Mouse (Mus musculus) regulatory T cell (primary cell): ENCODE measurements at regions not wholly inside any gene's neighbourhood (a gene's known extent, or its start where the extent isn't known, plus 50 kb on each side); places are given as distances from the start of the nearest gene placed in this dataset.

Experiments used
- in situ Hi-C: fragments of 300-600 bp; cut with MboI, MseI; formaldehyde crosslinking; loops from one replicate; pipeline ENCODE4 v1.15.1; 2025; ENCODE audit warnings: high pct_unique_total_duplicates

- in situ Hi-C loops = no loop called here
These were observed 221.7 kb upstream of the Pde3a start for GRCm38 (mm10) chr6:141027353-141027752.

DNA sequence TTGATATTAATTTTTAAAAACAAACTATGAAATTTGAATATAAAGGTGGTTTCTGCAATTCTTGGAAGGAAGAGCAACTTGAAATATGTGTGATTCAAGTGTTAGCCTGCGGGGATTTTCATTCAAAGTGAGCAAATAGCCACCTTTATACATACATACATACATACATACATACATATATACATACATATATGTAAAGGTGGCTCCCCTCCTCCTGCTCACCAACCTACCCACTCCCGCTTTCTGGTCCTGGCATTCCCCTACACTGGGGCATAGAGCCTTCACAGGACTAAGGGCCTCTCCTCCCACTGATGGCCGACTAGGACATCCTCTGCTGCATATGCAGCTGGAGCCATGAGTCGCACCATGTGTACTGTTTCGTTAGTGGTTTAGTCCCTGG is 221.3 kb upstream of the Pde3a start:
- in situ Hi-C loops = no loop called here

- in situ Hi-C loops = no loop called here
These were observed 214.2 kb upstream of the Pde3a start for GRCm38 (mm10) chr6:141034824-141035223.

- in situ Hi-C loops = no loop called here
These were observed 207.7 kb upstream of the Pde3a start for GRCm38 (mm10) chr6:141041358-141041757.

DNA sequence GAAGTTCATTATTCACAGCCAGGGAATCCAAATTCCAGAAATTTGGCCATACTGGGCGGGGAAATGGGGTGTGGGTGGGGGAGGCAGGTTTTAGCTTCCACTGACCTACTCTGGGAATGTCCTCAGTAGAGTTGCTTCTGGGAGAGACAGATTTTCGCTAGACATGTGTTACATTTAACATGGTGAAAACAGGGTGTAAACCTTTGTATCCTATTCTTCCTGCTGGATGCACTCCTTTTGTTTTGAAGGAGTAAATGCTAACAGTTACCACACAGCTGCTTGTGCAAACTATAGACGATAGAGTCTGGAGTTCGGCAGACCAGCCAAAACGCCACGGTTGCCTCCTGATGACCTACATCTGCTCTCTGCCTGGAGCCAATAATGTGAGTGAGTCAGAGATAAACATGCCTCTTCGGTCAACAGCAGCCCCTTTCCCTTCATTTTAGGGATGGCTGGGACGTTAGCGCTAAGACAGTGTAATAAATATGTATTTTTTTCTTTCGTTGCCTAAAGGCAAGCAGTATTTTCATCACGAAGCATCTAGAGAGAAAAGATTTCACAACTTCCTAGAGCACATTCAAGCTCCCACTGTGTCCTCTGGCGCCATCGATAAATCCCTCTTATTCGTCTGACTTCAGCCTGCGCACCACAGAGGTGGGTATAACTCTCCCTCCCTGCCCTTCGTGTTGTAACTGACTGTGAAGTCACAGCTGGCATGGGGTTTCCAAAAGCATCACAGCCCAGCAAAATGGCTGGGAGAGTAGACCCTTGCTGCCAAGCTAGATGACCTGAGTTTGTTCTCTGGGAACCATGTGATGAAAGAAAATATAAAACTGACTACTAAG is 207.1 kb upstream of the Pde3a start:
- in situ Hi-C loops = no loop called here

- in situ Hi-C loops = no loop called here
These were observed 200.8 kb upstream of the Pde3a start for GRCm38 (mm10) chr6:141048271-141048670.

DNA sequence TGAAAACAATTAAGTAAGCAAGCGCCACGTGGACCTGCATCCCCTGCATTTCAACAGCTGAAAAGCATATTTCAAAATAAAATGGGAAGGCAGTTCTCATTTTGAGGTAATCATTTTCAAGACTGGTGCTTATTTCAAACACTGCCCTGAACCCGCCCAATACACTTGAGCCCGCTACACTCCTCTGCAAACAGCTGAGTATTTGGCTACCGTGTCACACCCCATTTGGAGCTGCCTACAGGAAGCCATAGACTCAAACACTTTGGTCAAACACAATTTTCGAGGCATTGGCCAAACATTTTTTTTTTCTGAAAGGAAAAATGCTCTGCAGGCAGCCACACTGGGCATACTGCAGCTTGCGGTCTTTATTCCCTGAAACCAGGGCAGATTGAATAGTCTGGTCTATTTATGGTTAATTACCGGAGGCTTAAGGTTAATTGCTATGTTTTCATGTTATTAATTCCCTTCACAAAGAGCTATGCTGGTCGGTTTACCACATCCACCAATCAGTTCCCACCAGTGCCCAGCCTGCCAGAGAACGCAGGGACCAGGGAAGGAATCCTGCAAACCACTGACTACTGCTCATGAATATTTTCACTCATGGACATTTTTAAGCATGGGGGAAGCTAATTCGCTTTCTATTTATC is 198.9 kb upstream of the Pde3a start:
- in situ Hi-C loops = no loop called here

- in situ Hi-C loops = no loop called here
These were observed 195.0 kb upstream of the Pde3a start for GRCm38 (mm10) chr6:141054026-141054425.

DNA sequence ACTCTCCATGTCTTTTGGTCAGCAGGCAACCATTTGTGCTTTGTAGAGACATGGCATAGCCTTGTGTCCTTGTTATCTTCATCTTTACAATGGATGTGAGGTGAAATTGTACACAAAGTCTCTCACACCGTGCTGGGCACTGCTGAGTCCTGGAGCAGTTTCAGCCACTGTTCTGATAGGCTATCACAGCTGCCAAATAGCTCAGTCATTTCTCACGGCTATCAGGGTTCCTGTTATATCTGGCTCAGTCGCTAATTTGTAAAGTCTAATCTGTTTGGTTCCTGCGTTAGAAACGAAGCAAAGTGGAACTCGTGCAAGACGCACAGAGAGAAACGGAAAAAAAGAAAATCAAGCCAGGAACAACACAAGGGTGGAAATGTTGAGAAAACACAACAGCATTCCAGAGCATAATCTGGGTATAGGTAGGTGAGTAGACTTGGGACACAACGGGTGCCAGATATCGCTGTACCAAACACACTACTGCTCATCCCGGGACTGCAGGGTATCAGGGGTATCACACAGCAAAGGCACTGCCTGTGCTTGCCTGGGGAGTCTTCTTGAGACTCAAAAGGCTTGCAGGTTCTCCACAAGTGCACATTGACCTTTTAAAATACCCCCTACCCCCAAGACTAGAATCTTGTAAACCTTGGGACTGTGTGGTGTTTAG is 189.7 kb upstream of the Pde3a start:
- in situ Hi-C loops = no loop called here

GRCm38 (mm10) chr6:141065724-141066123 is 183.3 kb upstream of the Pde3a start:
- in situ Hi-C loops = no loop called here

GRCm38 (mm10) chr6:141068861-141069467 is 180.1 kb upstream of the Pde3a start:
- in situ Hi-C loops = no loop called here

GRCm38 (mm10) chr6:141069896-141070295 is 179.2 kb upstream of the Pde3a start:
- in situ Hi-C loops = no loop called here

DNA sequence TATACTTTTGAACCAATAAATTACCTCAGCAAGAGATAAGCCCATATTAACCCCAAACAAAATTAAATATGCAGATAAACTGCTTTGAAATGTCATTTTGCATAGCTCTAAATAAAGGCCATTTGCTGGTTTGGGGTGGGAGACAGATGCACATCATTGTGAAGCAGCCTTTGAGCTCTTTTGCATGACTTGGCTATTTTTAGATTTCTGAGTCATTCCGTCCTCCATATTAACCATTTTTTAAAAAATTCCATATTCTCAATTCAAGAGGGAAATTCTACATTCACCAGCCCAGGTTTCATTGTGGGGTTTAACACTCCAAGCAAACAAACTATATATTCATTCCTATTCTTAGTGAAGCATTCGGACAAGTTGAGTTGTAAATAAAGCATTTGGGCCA is 177.6 kb upstream of the Pde3a start:
- in situ Hi-C loops = no loop called here

- in situ Hi-C loops = no loop called here
These were observed 157.8 kb upstream of the Pde3a start for GRCm38 (mm10) chr6:141091076-141091780.

DNA sequence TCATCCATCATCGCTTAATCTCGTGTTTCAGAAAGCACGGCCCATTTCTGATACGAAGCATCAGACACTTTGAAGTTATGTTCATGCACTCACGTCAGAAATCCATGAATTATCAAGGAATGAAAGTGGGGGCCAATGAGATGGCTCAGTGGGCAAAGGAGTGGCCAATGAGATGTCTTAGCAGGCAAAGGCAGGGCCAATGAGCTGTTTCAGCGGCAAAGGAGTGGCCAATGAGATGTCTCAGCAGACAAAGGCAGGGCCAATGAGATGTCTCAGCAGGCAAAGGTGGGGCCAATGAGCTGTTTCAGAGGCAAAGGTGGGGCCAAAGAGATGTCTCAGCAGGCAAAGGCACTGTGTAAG is 157.3 kb upstream of the Pde3a start:
- in situ Hi-C loops = no loop called here

- in situ Hi-C loops = no loop called here
These were observed 151.5 kb upstream of the Pde3a start for GRCm38 (mm10) chr6:141097338-141098122.

- in situ Hi-C loops = no loop called here
These were observed 130.8 kb upstream of the Pde3a start for GRCm38 (mm10) chr6:141118287-141118686.

GRCm38 (mm10) chr6:141126614-141127396 is 122.3 kb upstream of the Pde3a start:
- in situ Hi-C loops = no loop called here

GRCm38 (mm10) chr6:141129596-141129995 is 119.5 kb upstream of the Pde3a start:
- in situ Hi-C loops = no loop called here

GRCm38 (mm10) chr6:141134176-141134575 is 114.9 kb upstream of the Pde3a start:
- in situ Hi-C loops = no loop called here
